Mouse (Mus musculus) brain, embryonic 14.5 days (tissue): ENCODE measurements around the gene Mrpl51. TPM values are rescaled to one million over a fixed set of nuclear protein-coding genes. Genes with fewer than 3 reads are reported as not detected.
A peak's percentile ranks its signal among the peaks of the same experiment; 100 is the strongest.

ENCODE experiments used
- DNase-seq: peaks from one replicate; pipeline ENCODE4 v3.0.0-alpha.2; 2011; ENCODE audit warnings: low read depth
- CTCF ChIP-seq: fragments of 200-500 bp; IDR thresholded peaks from 2 replicates; pipeline ENCODE4 v1.5.1; 2012; ENCODE audit warnings: inconsistent platforms, mild to moderate bottlenecking, moderate library complexity, borderline replicate concordance; ENCODE audit not compliant: insufficient read depth, insufficient read length; ENCODE audit errors: extremely low read depth
- POLR2A ChIP-seq: fragments of 200-500 bp; IDR thresholded peaks from 2 replicates; pipeline ENCODE4 v1.6.1; 2012; ENCODE audit warnings: mild to moderate bottlenecking, inconsistent platforms, borderline replicate concordance; ENCODE audit not compliant: poor library complexity, insufficient read depth, insufficient read length, severe bottlenecking; ENCODE audit errors: extremely low read depth
- polyA plus RNA-seq: library from polyadenylated mRNA; depleted of rRNA; stranded (reverse); fragments of >200 nt; gene quantifications from 2 replicates; pipeline ENCODE4 v1.2.3, GENCODE M21; 2012

Gene Mrpl51
- polyA plus RNA-seq, 1 experiment = 48.9 TPM

GRCm38 (mm10) chr6:125179601-125180000, 12.0 kb upstream of the Mrpl51 start:
- TF ChIP-seq POLR2A = no peak
- no peak for TF ChIP-seq CTCF
- DNase-seq = no peak

GRCm38 (mm10) chr6:125182133-125182532, 9.5 kb upstream of the Mrpl51 start:
- no peak for DNase-seq
- TF ChIP-seq CTCF (no peak), POLR2A (no peak)

- no peak for DNase-seq
- TF ChIP-seq POLR2A = no peak
- TF ChIP-seq CTCF = no peak
These were observed 5.4 kb upstream of the Mrpl51 start for GRCm38 (mm10) chr6:125186203-125186602.

- DNase-seq = peak; percentile 32
These were observed 785 bp upstream of the Mrpl51 start for GRCm38 (mm10) chr6:125190816-125191215.

GRCm38 (mm10) chr6:125192016-125192714, 564 bp downstream of the Mrpl51 start:
- TF ChIP-seq CTCF (no peak), POLR2A (no peak)
- peak; percentile 98 for DNase-seq

More at GRCm38 (mm10) chr6:125190816-125191215, 785 bp upstream of the Mrpl51 start:
- no peak for TF ChIP-seq POLR2A
- TF ChIP-seq CTCF = no peak

GRCm38 (mm10) chr6:125192841-125193240, 1.2 kb downstream of the Mrpl51 start:
- no peak for TF ChIP-seq POLR2A
- no peak for TF ChIP-seq CTCF
- no peak for DNase-seq

GRCm38 (mm10) chr6:125193390-125193789, 1.8 kb downstream of the Mrpl51 start:
- no peak for DNase-seq
- TF ChIP-seq POLR2A (no peak), CTCF (no peak)

GRCm38 (mm10) chr6:125195541-125196075, 4.0 kb downstream of the Mrpl51 start:
- DNase-seq = no peak
- TF ChIP-seq POLR2A = no peak
- no peak for TF ChIP-seq CTCF

GRCm38 (mm10) chr6:125196301-125196700, 4.7 kb downstream of the Mrpl51 start:
- peak; percentile 30 for DNase-seq
- TF ChIP-seq POLR2A = no peak
- no peak for TF ChIP-seq CTCF

- DNase-seq = no peak
- TF ChIP-seq POLR2A (no peak), CTCF (no peak)
These were observed 5.6 kb downstream of the Mrpl51 start for GRCm38 (mm10) chr6:125197166-125197565.

- no peak for DNase-seq
- TF ChIP-seq POLR2A (no peak), CTCF (no peak)
These were observed 18.8 kb downstream of the Mrpl51 start for GRCm38 (mm10) chr6:125210436-125210835.

- DNase-seq = no peak
- TF ChIP-seq POLR2A = no peak
- no peak for TF ChIP-seq CTCF
These were observed 21.0 kb downstream of the Mrpl51 start for GRCm38 (mm10) chr6:125212621-125213020.

- DNase-seq = no peak
- TF ChIP-seq CTCF (no peak), POLR2A (no peak)
These were observed 21.5 kb downstream of the Mrpl51 start for GRCm38 (mm10) chr6:125213129-125213528.
